Mouse (Mus musculus): ENCODE measurements at regions not wholly inside any gene's neighbourhood (a gene's known extent, or its start where the extent isn't known, plus 50 kb on each side); places are given as distances from the start of the nearest gene placed in this dataset.

DNA sequence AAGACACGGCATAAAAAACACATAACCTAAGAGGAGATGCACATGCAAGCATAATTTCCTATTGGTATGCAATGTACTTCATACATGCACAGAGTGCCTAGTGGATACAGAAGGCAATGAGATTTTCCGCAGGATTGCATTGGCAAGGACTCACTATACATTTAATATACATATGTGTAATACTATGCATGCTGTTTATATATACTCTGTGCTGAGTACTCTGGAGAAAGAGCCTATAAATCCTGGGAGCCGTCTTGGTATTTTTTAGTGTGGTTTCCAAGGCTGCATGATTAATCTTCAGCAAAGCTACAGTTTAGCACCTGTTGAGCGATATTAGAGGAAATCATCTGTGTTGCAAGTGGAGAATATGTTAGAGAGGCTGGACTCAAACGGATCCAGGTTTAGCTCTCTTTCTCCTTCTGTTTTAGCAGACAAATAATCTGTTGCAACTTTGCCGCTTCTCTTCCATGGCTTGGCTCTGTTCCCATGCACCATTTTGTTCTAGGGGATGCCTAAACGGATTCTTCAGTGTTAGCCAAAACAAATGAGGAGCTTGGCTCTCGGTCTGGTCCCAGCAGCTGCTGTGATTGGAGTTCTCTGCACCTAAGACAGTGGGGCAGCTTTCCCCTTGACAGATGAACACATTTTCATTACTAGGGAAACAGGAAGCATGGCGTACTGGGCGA lies 459.0 kb downstream of the Sorl1 start:
- Histone ChIP-seq H3K4me1 (ENCODE audit: control insufficient read depth, insufficient read depth, low read length) (no peaks in the 10 kb centered on the region), H3K27ac (ENCODE audit: control insufficient read depth, insufficient read depth, low read depth, low read length, poor library complexity) (no peak overlapping the region), H3K4me3 (replicated peaks; ENCODE audit: control insufficient read depth, low read depth, low read length) (no peak overlapping the region)
- TF ChIP-seq CTCF (IDR thresholded peaks at IDR 0.05; ENCODE audit: control insufficient read depth, insufficient read depth, low read length) = no peak
- TF ChIP-seq POLR2A (IDR thresholded peaks at IDR 0.05; ENCODE audit: borderline replicate concordance, control insufficient read depth, low read depth, low read length) = no peak
- 70% methylated on average over 10 of the region's 10 CpGs for WGBS

- 93% methylated on average over 5 of the region's 5 CpGs for whole genome bisulfite sequencing
- no peak overlapping the region for H3K4me3 ChIP-seq (replicated peaks; ENCODE audit: control insufficient read depth, low read depth, low read length)
Observed at GRCm38 (mm10) chr9:41660576-41660975, 463.5 kb downstream of the Sorl1 start.

GRCm38 (mm10) chr9:41660011-41660410 lies 464.1 kb downstream of the Sorl1 start:
- WGBS = 82% methylated on average over 5 of the region's 5 CpGs
- no peak overlapping the region for H3K27ac ChIP-seq (ENCODE audit: control insufficient read depth, insufficient read depth, low read depth, low read length, poor library complexity)
- TF ChIP-seq POLR2A (IDR thresholded peaks at IDR 0.05; ENCODE audit: borderline replicate concordance, control insufficient read depth, low read depth, low read length) (no peak), CTCF (IDR thresholded peaks at IDR 0.05; ENCODE audit: control insufficient read depth, insufficient read depth, low read length) (no peak)
- no peaks in the 10 kb centered on the region for H3K4me1 ChIP-seq (ENCODE audit: control insufficient read depth, insufficient read depth, low read length)
- no peak overlapping the region for H3K4me3 ChIP-seq (replicated peaks; ENCODE audit: control insufficient read depth, low read depth, low read length)

More at GRCm38 (mm10) chr9:41660576-41660975, 463.5 kb downstream of the Sorl1 start:
- H3K27ac ChIP-seq (ENCODE audit: control insufficient read depth, insufficient read depth, low read depth, low read length, poor library complexity) = no peak overlapping the region
- H3K4me1 ChIP-seq (ENCODE audit: control insufficient read depth, insufficient read depth, low read length) = no peaks in the 10 kb centered on the region
- TF ChIP-seq CTCF (IDR thresholded peaks at IDR 0.05; ENCODE audit: control insufficient read depth, insufficient read depth, low read length) (no peak), POLR2A (IDR thresholded peaks at IDR 0.05; ENCODE audit: borderline replicate concordance, control insufficient read depth, low read depth, low read length) (no peak)

- TF ChIP-seq CTCF (IDR thresholded peaks at IDR 0.05; ENCODE audit: control insufficient read depth, insufficient read depth, low read length) (no peak), POLR2A (IDR thresholded peaks at IDR 0.05; ENCODE audit: borderline replicate concordance, control insufficient read depth, low read depth, low read length) (no peak)
- H3K4me1 ChIP-seq (ENCODE audit: control insufficient read depth, insufficient read depth, low read length) = no peaks in the 10 kb centered on the region
- no peak overlapping the region for H3K27ac ChIP-seq (ENCODE audit: control insufficient read depth, insufficient read depth, low read depth, low read length, poor library complexity)
- WGBS = 63% methylated on average over 2 of the region's 2 CpGs
- H3K4me3 ChIP-seq (replicated peaks; ENCODE audit: control insufficient read depth, low read depth, low read length) = no peak overlapping the region
Observed at GRCm38 (mm10) chr9:41631564-41632205, 470.2 kb upstream of the Ubash3b start.

DNA sequence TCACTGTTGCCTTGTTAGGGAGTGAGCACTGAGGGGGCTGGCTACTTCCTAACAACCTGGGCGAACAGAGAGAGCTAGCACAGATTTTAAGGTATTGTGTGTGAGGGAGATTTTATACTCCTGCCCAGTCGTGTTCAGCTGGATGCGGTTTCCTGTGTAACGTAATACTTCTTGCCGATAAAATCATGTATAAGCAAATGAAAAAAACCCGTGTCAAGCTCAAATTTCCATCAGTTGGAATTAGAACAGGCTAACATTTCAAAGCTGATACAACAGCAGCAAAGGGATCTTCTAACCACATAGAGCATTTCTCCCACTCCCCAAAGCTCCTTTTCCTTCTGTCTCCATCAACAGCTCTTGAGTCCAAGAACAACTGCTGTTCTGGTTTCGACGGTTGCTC lies 459.8 kb upstream of the Ubash3b start:
- WGBS = 66% methylated on average over 8 of the region's 8 CpGs
- Histone ChIP-seq H3K4me1 (ENCODE audit: control insufficient read depth, insufficient read depth, low read length) (no peaks in the 10 kb centered on the region), H3K4me3 (replicated peaks; ENCODE audit: control insufficient read depth, low read depth, low read length) (no peak overlapping the region), H3K27ac (ENCODE audit: control insufficient read depth, insufficient read depth, low read depth, low read length, poor library complexity) (no peak overlapping the region)
- no peak for TF ChIP-seq CTCF (IDR thresholded peaks at IDR 0.05; ENCODE audit: control insufficient read depth, insufficient read depth, low read length)
- TF ChIP-seq POLR2A (IDR thresholded peaks at IDR 0.05; ENCODE audit: borderline replicate concordance, control insufficient read depth, low read depth, low read length) = no peak

- TF ChIP-seq POLR2A (IDR thresholded peaks at IDR 0.05; ENCODE audit: borderline replicate concordance, control insufficient read depth, low read depth, low read length) (no peak), CTCF (IDR thresholded peaks at IDR 0.05; ENCODE audit: control insufficient read depth, insufficient read depth, low read length) (no peak)
- no peak overlapping the region for H3K4me3 ChIP-seq (replicated peaks; ENCODE audit: control insufficient read depth, low read depth, low read length)
- WGBS = 81% methylated on average over 7 of the region's 7 CpGs
Observed at GRCm38 (mm10) chr9:41614002-41614401, 452.5 kb upstream of the Ubash3b start.

GRCm38 (mm10) chr9:41612802-41613550 lies 451.5 kb upstream of the Ubash3b start:
- H3K4me1 ChIP-seq (ENCODE audit: control insufficient read depth, insufficient read depth, low read length) = no peaks in the 10 kb centered on the region
- WGBS = 81% methylated on average over 14 of the region's 14 CpGs
- no peak overlapping the region for H3K4me3 ChIP-seq (replicated peaks; ENCODE audit: control insufficient read depth, low read depth, low read length)
- TF ChIP-seq CTCF (IDR thresholded peaks at IDR 0.05; ENCODE audit: control insufficient read depth, insufficient read depth, low read length) (no peak), POLR2A (IDR thresholded peaks at IDR 0.05; ENCODE audit: borderline replicate concordance, control insufficient read depth, low read depth, low read length) (no peak)
- no peak overlapping the region for H3K27ac ChIP-seq (ENCODE audit: control insufficient read depth, insufficient read depth, low read depth, low read length, poor library complexity)

More at GRCm38 (mm10) chr9:41614002-41614401, 452.5 kb upstream of the Ubash3b start:
- no peak overlapping the region for H3K27ac ChIP-seq (ENCODE audit: control insufficient read depth, insufficient read depth, low read depth, low read length, poor library complexity)
- no peaks in the 10 kb centered on the region for H3K4me1 ChIP-seq (ENCODE audit: control insufficient read depth, insufficient read depth, low read length)

DNA sequence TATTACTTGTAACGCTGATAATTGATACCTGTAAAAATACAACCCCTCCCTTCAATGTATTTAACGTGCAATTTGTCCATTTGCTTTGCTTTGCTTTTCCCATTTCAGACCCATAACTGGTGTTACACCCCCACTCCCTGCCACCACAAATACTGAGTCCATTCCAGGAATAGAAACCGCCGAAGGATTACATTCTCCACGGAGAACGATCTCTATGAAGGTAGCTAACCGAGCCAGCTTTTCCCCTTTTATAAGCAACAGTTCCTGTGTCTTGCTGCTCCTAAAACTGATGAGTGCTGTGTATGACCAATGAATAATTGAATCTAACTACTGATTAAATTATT lies 450.9 kb upstream of the Ubash3b start:
- H3K27ac ChIP-seq (ENCODE audit: control insufficient read depth, insufficient read depth, low read depth, low read length, poor library complexity) = no peak overlapping the region
- H3K4me3 ChIP-seq (replicated peaks; ENCODE audit: control insufficient read depth, low read depth, low read length) = no peak overlapping the region
- TF ChIP-seq CTCF (IDR thresholded peaks at IDR 0.05; ENCODE audit: control insufficient read depth, insufficient read depth, low read length) (no peak), POLR2A (IDR thresholded peaks at IDR 0.05; ENCODE audit: borderline replicate concordance, control insufficient read depth, low read depth, low read length) (no peak)
- WGBS = 10% methylated on average over 7 of the region's 7 CpGs
- H3K4me1 ChIP-seq (ENCODE audit: control insufficient read depth, insufficient read depth, low read length) = no peaks in the 10 kb centered on the region
